In genomic region chr2:119802767-119803617, GRCm38 (mm10) we compare ENCODE assay signal across 7 mouse cellular contexts. TPM values are rescaled to one million over a fixed set of nuclear protein-coding genes. Genes with fewer than 3 reads are reported as not detected.
DNase-seq lines count a peak whose midpoint lies in the region; ATAC-seq and TF ChIP-seq lines count a peak whose summit lies in the region.

No protein-coding gene starts in this region.

- H3K4me2 ChIP-seq in embryonic facial prominence, embryonic 15.5 days (replicated peaks): no peak overlapping the region

- TF ChIP-seq POLR2A in brain, embryonic 14.5 days (IDR thresholded peaks at IDR 0.05; ENCODE audit: borderline replicate concordance, extremely low read depth, insufficient read depth, insufficient read length, poor library complexity, severe bottlenecking): no peak

- no peak overlapping the region for H3K9ac ChIP-seq in embryonic facial prominence, embryonic 15.5 days

- peaks cover 52% of the 10 kb centered on the region for H3K4me1 ChIP-seq in embryonic facial prominence, embryonic 15.5 days

- peaks cover 25% of the 10 kb centered on the region for H3K36me3 ChIP-seq in embryonic facial prominence, embryonic 15.5 days

- 50% methylated on average over 10 of the region's 10 CpGs for WGBS in embryonic facial prominence, embryonic 15.5 days

- H3K27ac ChIP-seq in embryonic facial prominence, embryonic 15.5 days (replicated peaks): 0 out of 2 replicates have a peak overlapping the region, but pooled peaks have one; percentile 22

- no peak for TF ChIP-seq CTCF in brain, embryonic 14.5 days (IDR thresholded peaks at IDR 0.05; ENCODE audit: borderline replicate concordance, extremely low read depth, insufficient read depth, insufficient read length)

- no peak overlapping the region for H3K4me3 ChIP-seq in embryonic facial prominence, embryonic 15.5 days (replicated peaks)

- 0 out of 2 replicates have a peak, but pooled peaks have one; percentile 43 for ATAC-seq in embryonic facial prominence, embryonic 15.5 days (ENCODE audit: insufficient number of reproducible peaks, low FRiP score, low TSS enrichment, low read depth)

- DNase-seq in layer of hippocampus, adult 9-11 months: peak; percentile 77
- DNase-seq in layer of hippocampus, adult 8-10 months (ENCODE audit: low spot score in 2 of 2): no peak
- peak; percentile 93 for DNase-seq in brain, embryonic 14.5 days (ENCODE audit: low read depth)
- peak; percentile 52 for DNase-seq in lung, postnatal 10 days
- DNase-seq in frontal cortex, postnatal 25 days (ENCODE audit: low spot score in 2 of 2): no peak
- no peak for DNase-seq in cerebellum, adult 8-10 months

- H3K27me3 ChIP-seq in embryonic facial prominence, embryonic 15.5 days: 0 out of 2 replicates have a peak, but pooled peaks cover 6% of the 10 kb centered on the region

- no peaks in the 10 kb centered on the region for H3K9me3 ChIP-seq in embryonic facial prominence, embryonic 15.5 days (replicated peaks)

RNA-seq across cellular contexts. Expression of gene Tyro3, which starts 5.5 kb away (rescaled TPM):
- total RNA-seq in layer of hippocampus, adult 8-10 months (2022): 10 to 100 TPM; 86.0 to 95.4 (median 91.3) TPM
- 33.0 and 40.9 TPM in 2 replicates for polyA plus RNA-seq in brain, embryonic 14.5 days (2012; rRNA removed)
- polyA plus RNA-seq in embryonic facial prominence, embryonic 15.5 days (2015; fragmentation: Nextera tagmentation; extraction: Ambion mirVana): 31.2 and 31.8 TPM in 2 replicates

RNA-seq across cellular contexts. Expression of gene Rpap1, which starts 15.7 kb away (rescaled TPM):
- 10 to 100 TPM; 18.6 to 21.5 (median 19.2) TPM for total RNA-seq in layer of hippocampus, adult 8-10 months (2022)
- 24.7 and 25.8 TPM in 2 replicates for polyA plus RNA-seq in brain, embryonic 14.5 days (2012; rRNA removed)
- polyA plus RNA-seq in embryonic facial prominence, embryonic 15.5 days (2015; fragmentation: Nextera tagmentation; extraction: Ambion mirVana): 24.5 and 25.8 TPM in 2 replicates

RNA-seq across cellular contexts. Expression of gene Ltk, which starts 42.8 kb away (rescaled TPM):
- 10 to 100 TPM; 13.4 to 17.8 (median 14.7) TPM for total RNA-seq in layer of hippocampus, adult 8-10 months (2022)
- 3.3 and 3.8 TPM in 2 replicates for polyA plus RNA-seq in brain, embryonic 14.5 days (2012; rRNA removed)
- polyA plus RNA-seq in embryonic facial prominence, embryonic 15.5 days (2015; fragmentation: Nextera tagmentation; extraction: Ambion mirVana): 0.24 and 0.49 TPM in 2 replicates

Comparison
In these comparisons a context has a peak if more than half of its experiments do, and no peak if none do; other contexts are left out.
1. DNase-seq: peak in layer of hippocampus, adult 9-11 months (single experiment), brain, embryonic 14.5 days (single experiment) and lung, postnatal 10 days (single experiment); none in layer of hippocampus, adult 8-10 months (0 of 2), frontal cortex, postnatal 25 days (0 of 2) and cerebellum, adult 8-10 months (single experiment).